Mouse (Mus musculus): Measurements from ENCODE around the gene Prlr.

Prlr gene

DNA sequence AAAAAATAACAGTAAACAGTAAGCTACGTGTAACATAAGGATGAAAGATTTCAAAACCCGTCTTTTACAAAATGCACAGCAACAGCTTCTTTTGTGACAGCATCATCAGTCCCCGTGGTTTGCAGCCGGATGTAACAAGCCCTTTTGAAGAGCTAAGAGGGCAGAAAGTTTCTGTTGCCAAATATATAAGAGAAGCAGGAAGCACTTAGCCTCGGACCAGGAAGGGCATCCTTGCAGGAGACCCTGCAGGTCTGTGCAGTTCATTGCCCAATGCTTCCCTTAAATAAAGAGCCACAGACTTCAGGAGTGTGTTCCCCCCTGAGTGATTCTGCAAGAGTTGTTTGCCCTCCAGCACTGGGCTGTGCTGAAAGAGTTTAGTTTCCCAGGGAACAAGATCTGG, 58.9 kb downstream of the Prlr start:
- DNase-seq (ENCODE audit: low spot score in 2 of 2), result no peak

DNA sequence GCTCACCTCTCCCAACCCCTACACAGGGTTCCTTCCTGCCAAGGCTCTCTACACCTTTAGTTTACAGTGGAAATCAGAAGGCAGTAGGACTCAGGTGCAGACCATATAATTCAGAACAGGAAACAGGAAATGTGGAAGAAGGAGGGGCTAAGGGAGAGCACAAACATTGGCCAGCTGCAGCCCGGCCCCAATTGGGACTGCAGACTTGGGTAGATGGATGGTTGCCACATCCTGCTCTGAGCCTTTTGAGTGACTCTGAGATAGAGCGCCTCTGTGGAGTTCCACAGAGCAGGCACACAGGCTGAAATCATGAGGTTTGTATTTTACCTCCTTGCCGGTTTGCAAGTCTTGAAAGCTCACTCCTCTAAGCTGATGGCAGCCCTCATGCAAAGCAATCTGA, 59.8 kb downstream of the Prlr start:
- no peak for DNase-seq (ENCODE audit: low spot score in 2 of 2)

GRCm38 (mm10) chr15:10238454-10238853, 61.4 kb downstream of the Prlr start:
- DNase-seq (ENCODE audit: low spot score in 2 of 2), result no peak

GRCm38 (mm10) chr15:10240228-10240795, 63.3 kb downstream of the Prlr start:
- no peak for DNase-seq (ENCODE audit: low spot score in 2 of 2)

DNA sequence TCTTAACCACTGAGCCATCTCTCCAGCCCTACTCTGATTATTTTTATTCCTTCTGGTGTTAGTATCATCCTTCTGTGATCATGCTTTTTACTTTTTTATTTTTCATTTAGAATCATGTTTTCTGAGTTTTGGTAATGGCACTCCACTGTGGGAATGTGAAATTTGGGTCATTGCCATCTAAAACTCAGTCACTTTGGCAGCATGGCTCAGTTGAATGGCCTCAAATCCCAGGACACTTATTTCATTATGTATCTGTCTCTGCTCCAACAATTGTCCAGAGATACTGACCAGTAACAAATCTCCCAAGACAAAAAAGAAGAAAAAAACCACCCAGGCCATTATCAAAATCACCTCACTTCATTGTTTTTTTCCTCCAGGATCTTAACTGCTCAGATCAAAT, 65.2 kb downstream of the Prlr start:
- no peak for DNase-seq (ENCODE audit: low spot score in 2 of 2)

DNA sequence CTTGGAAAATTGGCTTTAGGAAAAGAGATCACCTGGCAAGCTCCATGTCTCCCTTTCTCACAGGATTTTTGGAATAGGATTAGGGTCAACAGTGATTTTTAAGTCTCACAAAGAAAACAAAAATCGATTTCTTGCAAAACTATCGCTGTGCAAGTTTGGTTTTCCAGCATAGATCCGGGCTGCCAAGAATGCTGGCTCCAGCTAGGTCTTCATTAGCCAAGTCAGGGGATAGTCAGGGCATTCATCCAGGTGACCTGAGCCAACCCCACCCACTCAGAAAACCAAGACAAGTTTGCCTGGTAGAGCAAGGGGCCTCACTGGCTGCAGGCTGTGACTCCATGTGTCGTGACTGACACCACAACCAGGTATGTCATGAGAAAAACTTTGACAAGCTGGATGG, 72.2 kb downstream of the Prlr start:
- no peak for DNase-seq (ENCODE audit: low spot score in 2 of 2)

- DNase-seq (ENCODE audit: low spot score in 2 of 2), result no peak
Measured at GRCm38 (mm10) chr15:10250784-10251183, 73.7 kb downstream of the Prlr start.

- DNase-seq (ENCODE audit: low spot score in 2 of 2), result no peak
Measured at GRCm38 (mm10) chr15:10252526-10252925, 75.5 kb downstream of the Prlr start.

DNA sequence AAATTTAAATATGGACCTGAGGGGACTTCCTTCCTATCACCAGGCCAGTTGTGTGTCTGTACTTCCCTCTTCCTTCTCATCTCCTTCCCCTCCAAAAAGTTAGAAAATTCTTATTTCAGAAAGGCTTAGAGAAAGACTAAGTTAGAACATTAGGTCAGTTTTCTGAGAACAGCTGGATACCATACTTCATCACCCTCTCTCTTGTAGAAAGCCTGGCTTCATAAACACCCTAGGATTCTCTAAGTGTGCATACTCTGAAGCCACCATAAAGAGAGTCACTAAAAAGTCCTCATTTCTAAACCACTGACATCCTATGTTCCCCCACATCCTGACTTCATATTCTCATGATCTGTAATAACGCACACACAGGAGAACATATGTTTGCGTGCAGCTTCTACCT, 85.2 kb downstream of the Prlr start:
- no peak for DNase-seq (ENCODE audit: low spot score in 2 of 2)

GRCm38 (mm10) chr15:10262641-10263040, 85.6 kb downstream of the Prlr start:
- no peak for DNase-seq (ENCODE audit: low spot score in 2 of 2)

GRCm38 (mm10) chr15:10263420-10263819, 86.4 kb downstream of the Prlr start:
- DNase-seq (ENCODE audit: low spot score in 2 of 2), result no peak

GRCm38 (mm10) chr15:10264885-10265284, 87.8 kb downstream of the Prlr start:
- DNase-seq (ENCODE audit: low spot score in 2 of 2), result no peak

DNA sequence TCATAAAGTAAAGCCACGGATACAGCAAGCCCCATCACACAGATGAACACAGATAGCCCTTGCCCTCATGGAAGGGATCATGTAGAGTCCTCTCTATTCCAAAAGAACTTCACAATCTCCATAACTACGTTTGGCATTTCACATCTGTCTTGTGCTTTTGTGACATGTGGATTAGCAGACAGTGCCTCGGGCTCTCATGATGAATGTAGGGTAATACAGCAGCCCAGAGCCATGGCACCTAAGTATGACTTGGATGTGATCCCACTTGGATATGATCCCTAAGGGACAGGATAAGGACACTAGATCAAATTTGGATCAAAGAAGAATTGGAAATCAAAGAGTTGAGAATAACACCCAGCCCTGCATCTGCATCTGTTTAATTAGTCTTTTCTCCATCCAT, 90.2 kb downstream of the Prlr start:
- no peak for DNase-seq (ENCODE audit: low spot score in 2 of 2)

GRCm38 (mm10) chr15:10276386-10276785, 99.3 kb downstream of the Prlr start:
- no peak for DNase-seq (ENCODE audit: low spot score in 2 of 2)

- no peak for DNase-seq (ENCODE audit: low spot score in 2 of 2)
Measured at GRCm38 (mm10) chr15:10277461-10277860, 100.4 kb downstream of the Prlr start.

- DNase-seq (ENCODE audit: low spot score in 2 of 2), result no peak
Measured at GRCm38 (mm10) chr15:10281546-10281945, 104.5 kb downstream of the Prlr start.

DNA sequence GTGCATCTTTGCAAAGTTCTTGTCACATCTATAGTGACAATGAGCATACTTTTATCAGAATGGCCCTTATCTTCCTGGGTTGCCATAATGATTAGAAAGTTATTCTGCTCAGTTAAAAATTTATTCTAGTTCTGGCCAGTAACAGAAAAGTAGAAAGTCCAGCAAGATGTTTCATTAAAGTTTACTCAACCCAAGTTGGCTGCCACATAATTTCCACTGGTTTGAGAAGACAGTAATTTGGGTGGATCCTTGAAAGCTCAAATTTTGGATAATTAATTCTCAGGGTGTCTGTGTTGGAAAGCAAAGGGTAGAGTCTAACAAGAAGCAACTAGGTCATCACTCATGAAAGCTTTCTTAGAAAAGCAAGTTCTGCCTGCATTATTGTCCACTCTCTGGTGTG, 106.6 kb downstream of the Prlr start:
- DNase-seq (ENCODE audit: low spot score in 2 of 2), result no peak

GRCm38 (mm10) chr15:10296570-10296969, 119.5 kb downstream of the Prlr start:
- no peak for DNase-seq (ENCODE audit: low spot score in 2 of 2)

- DNase-seq (ENCODE audit: low spot score in 2 of 2), result no peak
Measured at GRCm38 (mm10) chr15:10298058-10298457, 121.0 kb downstream of the Prlr start.

GRCm38 (mm10) chr15:10299467-10299866, 122.4 kb downstream of the Prlr start:
- no peak for DNase-seq (ENCODE audit: low spot score in 2 of 2)

DNA sequence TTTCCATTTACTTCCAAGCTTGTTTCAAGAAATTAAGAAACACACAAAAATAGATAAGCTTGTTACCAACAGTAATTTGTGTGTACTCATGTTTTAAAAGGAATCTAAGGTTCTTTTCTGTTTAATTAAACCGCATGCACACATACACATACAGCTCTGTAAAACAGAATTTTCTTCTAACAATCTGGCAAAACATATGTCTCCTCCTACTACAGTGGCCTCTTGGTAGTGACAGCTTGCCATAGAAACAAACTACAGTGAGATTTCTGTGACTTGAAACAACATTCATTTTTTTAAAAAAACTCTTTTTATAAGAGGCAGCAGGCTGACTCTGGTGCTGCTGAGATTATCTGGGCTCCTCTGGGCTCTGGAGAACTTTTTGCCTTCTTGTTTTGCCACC, 129.4 kb downstream of the Prlr start:
- DNase-seq (ENCODE audit: low spot score in 2 of 2), result peak in 1 of 2 experiments; percentile 8

DNA sequence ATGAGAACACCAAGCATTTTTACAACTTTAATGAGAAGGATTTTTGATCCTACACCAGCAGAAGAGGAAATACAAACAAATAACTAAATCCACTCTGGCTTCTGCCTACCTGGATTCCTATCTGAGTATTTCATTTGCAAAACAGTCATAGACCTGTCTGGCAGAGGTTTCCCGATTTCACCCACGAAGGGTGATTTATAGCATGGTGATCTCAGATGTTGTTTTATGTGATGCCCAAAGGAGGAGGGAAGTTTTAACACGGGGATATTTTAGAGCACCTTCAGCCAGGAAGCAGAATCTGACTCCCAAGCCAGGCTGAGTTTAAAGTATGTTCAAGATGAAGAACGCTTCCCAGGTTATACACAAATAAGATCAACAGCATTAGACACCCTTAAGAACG, 134.8 kb downstream of the Prlr start:
- DNase-seq (ENCODE audit: low spot score in 2 of 2), result no peak

- peak in 1 of 2 experiments; percentile 65 for DNase-seq (ENCODE audit: low spot score in 2 of 2)
Measured at GRCm38 (mm10) chr15:10313522-10314455, 136.8 kb downstream of the Prlr start.
